Mouse (Mus musculus): ENCODE measurements at regions not wholly inside any gene's neighbourhood (a gene's known extent, or its start where the extent isn't known, plus 50 kb on each side); places are given as distances from the start of the nearest gene placed in this dataset.
A peak's percentile ranks its signal among the peaks of the same experiment; 100 is the strongest.

DNA sequence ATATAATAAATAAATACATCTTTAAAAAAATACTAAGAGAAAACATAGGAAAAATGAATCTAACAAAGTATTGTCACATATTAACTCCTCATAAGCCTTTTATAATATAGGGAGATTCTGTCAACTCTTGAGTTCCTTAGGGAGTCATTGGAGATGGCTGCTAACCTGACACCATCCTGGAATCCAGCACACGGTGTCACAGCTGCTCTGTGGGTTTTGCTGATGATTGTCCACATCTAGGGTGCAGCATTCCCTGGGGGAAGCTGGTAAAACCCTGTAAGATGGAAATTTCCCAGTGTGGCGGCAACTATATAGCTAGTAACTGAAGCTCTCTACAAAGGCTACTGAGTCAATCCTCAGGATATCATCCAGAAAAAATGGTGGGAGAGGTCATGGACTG is 58.9 kb upstream of the E2f3 start:
- no peak for DNase-seq (ENCODE audit: low spot score in 2 of 2)

- DNase-seq (ENCODE audit: low spot score in 2 of 2) = no peak
Observed at GRCm38 (mm10) chr13:30042689-30043320, 56.9 kb upstream of the E2f3 start.

- DNase-seq (ENCODE audit: low spot score in 2 of 2) = peak in 1 of 2 experiments; percentile 12
Observed at GRCm38 (mm10) chr13:30041501-30042295, 55.8 kb upstream of the E2f3 start.

DNA sequence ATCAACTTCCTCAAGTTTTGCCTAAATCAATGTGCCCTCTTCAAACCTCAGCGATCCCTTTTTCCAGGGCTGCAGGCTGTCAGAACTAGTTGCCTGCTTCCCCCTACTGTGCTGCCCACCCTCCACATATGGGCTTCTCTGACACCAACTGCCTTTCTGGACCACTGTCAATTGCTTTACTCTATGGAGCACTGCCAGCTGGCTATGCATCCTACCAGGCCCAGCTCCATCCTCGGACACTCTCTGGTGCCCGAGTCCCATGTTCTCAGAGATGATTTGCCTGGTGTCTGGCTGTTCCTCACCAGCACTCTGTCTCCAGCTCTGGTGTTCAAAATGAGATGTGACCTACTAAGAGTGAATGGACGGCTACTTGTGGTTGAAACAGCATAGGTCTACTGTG is 54.4 kb upstream of the E2f3 start:
- no peak for DNase-seq (ENCODE audit: low spot score in 2 of 2)

GRCm38 (mm10) chr13:30039791-30040190 is 53.9 kb upstream of the E2f3 start:
- DNase-seq (ENCODE audit: low spot score in 2 of 2) = no peak

DNA sequence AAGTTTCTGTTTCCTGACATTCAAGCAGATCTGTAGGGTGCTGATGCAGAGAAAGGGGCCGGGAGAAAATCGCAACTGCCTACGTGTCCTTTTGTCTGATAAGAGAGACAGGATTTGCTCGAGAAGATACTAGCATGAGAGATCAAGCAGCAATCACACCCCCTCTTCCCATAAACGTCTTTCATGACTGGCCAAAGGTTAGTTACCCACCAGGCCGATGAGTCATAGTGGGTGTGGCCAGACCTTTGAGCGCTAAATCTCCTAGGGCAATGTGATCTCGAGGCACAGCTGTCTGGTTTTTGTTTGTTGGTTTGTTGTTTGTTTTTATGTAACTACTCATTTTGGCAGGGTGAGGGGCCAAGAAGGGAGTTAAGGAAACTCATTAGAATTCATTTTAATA is 50.7 kb upstream of the E2f3 start:
- no peak for DNase-seq (ENCODE audit: low spot score in 2 of 2)

GRCm38 (mm10) chr13:30036071-30036470 is 50.2 kb upstream of the E2f3 start:
- DNase-seq (ENCODE audit: low spot score in 2 of 2) = no peak
